Comparison of ENCODE assay signal across 25 mouse cellular contexts in the genomic region with DNA sequence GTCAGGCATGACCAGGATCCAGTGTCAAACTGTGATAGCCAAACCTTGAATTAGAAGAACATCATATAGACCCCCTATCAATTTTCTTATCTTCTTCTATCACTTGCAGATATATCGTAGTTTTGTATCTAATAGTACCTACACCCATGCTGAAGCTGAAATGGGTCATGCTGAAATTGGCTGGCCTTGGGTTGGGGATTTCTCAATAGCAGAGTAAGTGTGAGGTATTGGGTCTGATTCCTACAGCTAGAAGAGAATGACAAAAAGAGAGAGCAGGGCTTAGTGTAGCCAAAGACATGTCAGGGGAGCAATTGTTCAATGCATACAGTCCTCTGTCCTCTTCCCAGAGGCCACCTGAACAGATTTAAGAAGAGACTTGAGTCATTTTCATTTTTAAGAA. TPM values are rescaled to one million over a fixed set of nuclear protein-coding genes. Genes with fewer than 3 reads are reported as not detected.
"Had no signal": no experiment of that assay in that cellular context is flagged by ENCODE, and none has a peak within 500 bp of the region (broad histone marks: within the 10 kb centered on the region; RNA-seq: fewer than 3 reads in every experiment).

No protein-coding gene starts in this region.

- H3K4me1 ChIP-seq: midbrain, embryonic 10.5 days; midbrain, embryonic 12.5 days; neural tube, embryonic 13.5 days; neural tube, embryonic 15.5 days had no signal

- H3K27me3 ChIP-seq: midbrain, embryonic 12.5 days; neural tube, embryonic 13.5 days; neural tube, embryonic 15.5 days had no signal

- H3K9ac ChIP-seq: lung, embryonic 14.5 days; midbrain, embryonic 12.5 days; neural tube, embryonic 13.5 days; neural tube, embryonic 15.5 days had no signal

- H3K27ac ChIP-seq: midbrain, embryonic 10.5 days; midbrain, embryonic 12.5 days; neural tube, embryonic 13.5 days; neural tube, embryonic 15.5 days had no signal

- H3K4me2 ChIP-seq: lung, embryonic 14.5 days; midbrain, embryonic 12.5 days; neural tube, embryonic 13.5 days; neural tube, embryonic 15.5 days had no signal

- H3K4me3 ChIP-seq: midbrain, embryonic 10.5 days; midbrain, embryonic 12.5 days; myocyte; neural tube, embryonic 13.5 days; neural tube, embryonic 15.5 days had no signal

- H3K36me3 ChIP-seq: midbrain, embryonic 10.5 days; midbrain, embryonic 12.5 days; neural tube, embryonic 13.5 days; neural tube, embryonic 15.5 days had no signal

- ATAC-seq: midbrain, embryonic 16.5 days had no signal

- DNase-seq: lung, adult 18-20 months; lung, embryonic 14.5 days; lung, postnatal 10 days; lung, postnatal 4 days; midbrain, embryonic 14.5 days; right cerebral cortex, postnatal 25 days; right cerebral cortex, postnatal 4 days; spleen, adult 18-20 months; thymus, adult 18-20 months; thymus, postnatal 14 days; thymus, postnatal 36 days had no signal

- H3K9me3 ChIP-seq: midbrain, embryonic 10.5 days; midbrain, embryonic 12.5 days; neural tube, embryonic 13.5 days; neural tube, embryonic 15.5 days had no signal

RNA-seq across cellular contexts. Expression of a gene that starts 18.0 kb away (rescaled TPM):
- total RNA-seq: megakaryocyte, adult 5-6 weeks; megakaryocyte-erythroid progenitor cell, adult 5-6 weeks had no signal
- polyA plus RNA-seq: lung, embryonic 14.5 days; lung, embryonic 16.5 days; midbrain, embryonic 10.5 days; myocyte; neural tube, embryonic 11.5 days; neural tube, embryonic 13.5 days; small intestine, adult 2 months; stomach, embryonic 14.5 days; stomach, embryonic 16.5 days; thymus, postnatal 0 days had no signal
